Mouse (Mus musculus) cerebellum, adult 2 months (tissue): ENCODE data around the gene Zcchc24.

ENCODE experiments used
- CTCF ChIP-seq: fragments of 200-500 bp; IDR thresholded peaks from 2 replicates; pipeline ENCODE4 v1.5.1; 2011; ENCODE audit warnings: low read depth, mild to moderate bottlenecking, control low read depth, low read length, moderate library complexity, borderline replicate concordance; ENCODE audit not compliant: insufficient read depth
- POLR2A ChIP-seq: fragments of 200-500 bp; IDR thresholded peaks from 2 replicates; pipeline ENCODE4 v1.6.1; 2011; ENCODE audit warnings: low read length, control low read depth, borderline replicate concordance; ENCODE audit not compliant: insufficient read depth

DNA sequence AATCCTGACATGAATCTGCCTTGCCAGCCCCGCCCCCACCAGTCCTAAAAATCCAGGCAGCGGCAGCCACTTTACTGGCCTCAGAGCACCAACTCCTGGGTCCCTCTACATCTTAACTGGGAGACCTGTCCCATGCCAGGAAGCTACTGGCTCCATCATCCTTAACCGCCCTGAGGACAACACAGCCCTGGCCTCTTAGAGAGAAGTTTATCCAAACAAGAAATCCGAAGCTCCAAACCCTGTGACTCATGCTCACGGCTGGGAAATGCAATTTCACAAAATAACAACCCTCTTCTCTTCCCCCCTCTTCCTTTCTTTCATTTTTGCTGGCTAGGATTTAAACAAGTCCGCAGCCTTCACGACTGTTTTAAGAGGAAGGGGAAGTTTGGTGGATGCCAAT is 9.3 kb downstream of the Zcchc24 start:
- TF ChIP-seq CTCF (no peak), POLR2A (no peak)
